Mouse (Mus musculus): ENCODE results near the gene Dclk2.

Gene Dclk2

GRCm38 (mm10) chr3:86809199-86809598 is 111.5 kb downstream of the Dclk2 start:
- H3K36me3 ChIP-seq (ENCODE audit: control insufficient read depth, insufficient read depth, low read length, poor library complexity, severe bottlenecking), result 0 out of 2 replicates have a peak, but pooled peaks cover 5% of the 10 kb centered on the region
- no peaks in the 10 kb centered on the region for H3K27me3 ChIP-seq (ENCODE audit: control insufficient read depth, insufficient read depth, low read length, poor library complexity, severe bottlenecking)
- no peak for DNase-seq (ENCODE audit: low read depth, low spot score)

GRCm38 (mm10) chr3:86807750-86808467 is 112.7 kb downstream of the Dclk2 start:
- Histone ChIP-seq H3K27me3 (ENCODE audit: control insufficient read depth, insufficient read depth, low read length, poor library complexity, severe bottlenecking) (no peaks in the 10 kb centered on the region), H3K36me3 (ENCODE audit: control insufficient read depth, insufficient read depth, low read length, poor library complexity, severe bottlenecking) (0 out of 2 replicates have a peak, but pooled peaks cover 5% of the 10 kb centered on the region)
- DNase-seq (ENCODE audit: low read depth, low spot score), result peak; percentile 43

- Histone ChIP-seq H3K27me3 (ENCODE audit: control insufficient read depth, insufficient read depth, low read length, poor library complexity, severe bottlenecking) (no peaks in the 10 kb centered on the region), H3K36me3 (ENCODE audit: control insufficient read depth, insufficient read depth, low read length, poor library complexity, severe bottlenecking) (0 out of 2 replicates have a peak, but pooled peaks cover 5% of the 10 kb centered on the region)
- DNase-seq (ENCODE audit: low read depth, low spot score), result no peak
Observed at GRCm38 (mm10) chr3:86806834-86807233, 113.8 kb downstream of the Dclk2 start.

GRCm38 (mm10) chr3:86804265-86804664 is 116.4 kb downstream of the Dclk2 start:
- H3K36me3 ChIP-seq (ENCODE audit: control insufficient read depth, insufficient read depth, low read length, poor library complexity, severe bottlenecking), result peaks cover 5% of the 10 kb centered on the region; the same call in 1 of the 2 replicates
- no peaks in the 10 kb centered on the region for H3K27me3 ChIP-seq (ENCODE audit: control insufficient read depth, insufficient read depth, low read length, poor library complexity, severe bottlenecking)
- DNase-seq (ENCODE audit: low read depth, low spot score), result no peak

GRCm38 (mm10) chr3:86802825-86803224 is 117.8 kb downstream of the Dclk2 start:
- peaks cover 5% of the 10 kb centered on the region; the same call in 1 of the 2 replicates for H3K36me3 ChIP-seq (ENCODE audit: control insufficient read depth, insufficient read depth, low read length, poor library complexity, severe bottlenecking)
- no peaks in the 10 kb centered on the region for H3K27me3 ChIP-seq (ENCODE audit: control insufficient read depth, insufficient read depth, low read length, poor library complexity, severe bottlenecking)
- no peak for DNase-seq (ENCODE audit: low read depth, low spot score)

- H3K27me3 ChIP-seq (ENCODE audit: control insufficient read depth, insufficient read depth, low read length, poor library complexity, severe bottlenecking), result no peaks in the 10 kb centered on the region
- peaks cover 2% of the 10 kb centered on the region; the same call in 1 of the 2 replicates for H3K36me3 ChIP-seq (ENCODE audit: control insufficient read depth, insufficient read depth, low read length, poor library complexity, severe bottlenecking)
- DNase-seq (ENCODE audit: low read depth, low spot score), result no peak
Observed at GRCm38 (mm10) chr3:86800841-86801240, 119.8 kb downstream of the Dclk2 start.

GRCm38 (mm10) chr3:86799041-86799440 is 121.6 kb downstream of the Dclk2 start:
- no peak for DNase-seq (ENCODE audit: low read depth, low spot score)
- H3K36me3 ChIP-seq (ENCODE audit: control insufficient read depth, insufficient read depth, low read length, poor library complexity, severe bottlenecking), result no peaks in the 10 kb centered on the region; the same call in 1 of the 2 replicates
- no peaks in the 10 kb centered on the region for H3K27me3 ChIP-seq (ENCODE audit: control insufficient read depth, insufficient read depth, low read length, poor library complexity, severe bottlenecking)

- no peak for DNase-seq (ENCODE audit: low read depth, low spot score)
- Histone ChIP-seq H3K27me3 (ENCODE audit: control insufficient read depth, insufficient read depth, low read length, poor library complexity, severe bottlenecking) (no peaks in the 10 kb centered on the region), H3K36me3 (ENCODE audit: control insufficient read depth, insufficient read depth, low read length, poor library complexity, severe bottlenecking) (no peaks in the 10 kb centered on the region; the same call in 1 of the 2 replicates)
Observed at GRCm38 (mm10) chr3:86797871-86798460, 122.7 kb downstream of the Dclk2 start.

- no peaks in the 10 kb centered on the region for H3K27me3 ChIP-seq (ENCODE audit: control insufficient read depth, insufficient read depth, low read length, poor library complexity, severe bottlenecking)
- peak; percentile 56 for DNase-seq (ENCODE audit: low read depth, low spot score)
- H3K36me3 ChIP-seq (ENCODE audit: control insufficient read depth, insufficient read depth, low read length, poor library complexity, severe bottlenecking), result no peaks in the 10 kb centered on the region; the same call in 1 of the 2 replicates
Observed at GRCm38 (mm10) chr3:86796716-86797115, 123.9 kb downstream of the Dclk2 start.

- H3K27me3 ChIP-seq (ENCODE audit: control insufficient read depth, insufficient read depth, low read length, poor library complexity, severe bottlenecking), result no peaks in the 10 kb centered on the region
- DNase-seq (ENCODE audit: low read depth, low spot score), result no peak
- no peaks in the 10 kb centered on the region; the same call in none of the 2 replicates for H3K36me3 ChIP-seq (ENCODE audit: control insufficient read depth, insufficient read depth, low read length, poor library complexity, severe bottlenecking)
Observed at GRCm38 (mm10) chr3:86793720-86794191, 126.9 kb downstream of the Dclk2 start.

GRCm38 (mm10) chr3:86793264-86793663 is 127.4 kb downstream of the Dclk2 start:
- Histone ChIP-seq H3K27me3 (ENCODE audit: control insufficient read depth, insufficient read depth, low read length, poor library complexity, severe bottlenecking) (no peaks in the 10 kb centered on the region), H3K36me3 (ENCODE audit: control insufficient read depth, insufficient read depth, low read length, poor library complexity, severe bottlenecking) (no peaks in the 10 kb centered on the region; the same call in none of the 2 replicates)
- no peak for DNase-seq (ENCODE audit: low read depth, low spot score)

GRCm38 (mm10) chr3:86789752-86790151 is 130.9 kb downstream of the Dclk2 start:
- no peaks in the 10 kb centered on the region; the same call in none of the 2 replicates for H3K36me3 ChIP-seq (ENCODE audit: control insufficient read depth, insufficient read depth, low read length, poor library complexity, severe bottlenecking)
- no peaks in the 10 kb centered on the region for H3K27me3 ChIP-seq (ENCODE audit: control insufficient read depth, insufficient read depth, low read length, poor library complexity, severe bottlenecking)
- no peak for DNase-seq (ENCODE audit: low read depth, low spot score)

GRCm38 (mm10) chr3:86788711-86789110 is 131.9 kb downstream of the Dclk2 start:
- Histone ChIP-seq H3K36me3 (ENCODE audit: control insufficient read depth, insufficient read depth, low read length, poor library complexity, severe bottlenecking) (no peaks in the 10 kb centered on the region; the same call in none of the 2 replicates), H3K27me3 (ENCODE audit: control insufficient read depth, insufficient read depth, low read length, poor library complexity, severe bottlenecking) (no peaks in the 10 kb centered on the region)
- peak; percentile 72 for DNase-seq (ENCODE audit: low read depth, low spot score)

- DNase-seq (ENCODE audit: low read depth, low spot score), result no peak
- Histone ChIP-seq H3K27me3 (ENCODE audit: control insufficient read depth, insufficient read depth, low read length, poor library complexity, severe bottlenecking) (no peaks in the 10 kb centered on the region), H3K36me3 (ENCODE audit: control insufficient read depth, insufficient read depth, low read length, poor library complexity, severe bottlenecking) (peaks cover 4% of the 10 kb centered on the region)
Observed at GRCm38 (mm10) chr3:86787423-86788123, 133.1 kb downstream of the Dclk2 start.
